Mouse (Mus musculus) lung, embryonic 16.5 days (tissue): Measurements from ENCODE around the gene Ncapg. TPM values are rescaled to one million over a fixed set of nuclear protein-coding genes. Genes with fewer than 3 reads are reported as not detected.
"Not testable (repeated sequence)": the region's sequence is repeated elsewhere in the genome, so short reads cannot be mapped to it uniquely, and the experiment has no call there.

ENCODE experiments used
- ATAC-seq: fragments of 200-750 bp; cut with Nextera tagmentation; 2 replicates; pipeline ENCODE4 v1.8.0; 2017; ENCODE audit warnings: low read depth, mild to moderate bottlenecking, moderate library complexity
- H3K27ac ChIP-seq: fragments of 300-500 bp; sonication (generic); 2 replicates; pipeline ENCODE4 v1.5.1; 2014; ENCODE audit warnings: mild to moderate bottlenecking, control low read depth, low read length
- H3K27me3 ChIP-seq: fragments of 300-500 bp; sonication (generic); 2 replicates; pipeline ENCODE4 v1.6.1; 2014; ENCODE audit warnings: low read depth, low read length, mixed read lengths; ENCODE audit not compliant: control insufficient read depth, insufficient read depth
- H3K36me3 ChIP-seq: fragments of 300-500 bp; sonication (generic); 2 replicates; pipeline ENCODE4 v1.6.1; 2014; ENCODE audit warnings: low read length; ENCODE audit not compliant: control insufficient read depth, insufficient read depth
- H3K4me1 ChIP-seq: fragments of 300-500 bp; sonication (generic); replicated peaks from 2 replicates; pipeline ENCODE4 v1.6.1; 2014; ENCODE audit warnings: low read length, mixed read lengths; ENCODE audit not compliant: control insufficient read depth, insufficient read depth
- H3K4me2 ChIP-seq: fragments of 300-500 bp; sonication (generic); 2 replicates; pipeline ENCODE4 v1.6.1; 2014; ENCODE audit warnings: low read depth, low read length, control low read depth
- H3K4me3 ChIP-seq: fragments of 300-500 bp; sonication (generic); 2 replicates; pipeline ENCODE4 v1.5.1; 2014; ENCODE audit warnings: mild to moderate bottlenecking, low read length, control low read depth
- H3K9ac ChIP-seq: fragments of 300-500 bp; sonication (generic); 2 replicates; pipeline ENCODE4 v1.6.1; 2014; ENCODE audit warnings: low read length, control low read depth
- H3K9me3 ChIP-seq: fragments of 300-500 bp; sonication (generic); 2 replicates; pipeline ENCODE4 v1.6.1; 2016; ENCODE audit warnings: low read length; ENCODE audit not compliant: control insufficient read depth
- WGBS: fragments of 180-500 bp; shearing (Covaris S2); extraction: QIAGEN DNeasy Blood & Tissue Kit; methylation state at CpG from one replicate; pipeline ENCODE4 v1.1.7; 2014; 5-methylcytosine and 5-hydroxymethylcytosine counted together
- polyA plus RNA-seq: library from polyadenylated mRNA; unstranded; fragments of >200 nt; fragmentation: Nextera tagmentation; extraction: Ambion mirVana; gene quantifications from 2 replicates; pipeline ENCODE4 v1.2.1, GENCODE M21; 2015

Ncapg gene
- polyA plus RNA-seq = 59.6 and 67.1 TPM in 2 replicates

DNA sequence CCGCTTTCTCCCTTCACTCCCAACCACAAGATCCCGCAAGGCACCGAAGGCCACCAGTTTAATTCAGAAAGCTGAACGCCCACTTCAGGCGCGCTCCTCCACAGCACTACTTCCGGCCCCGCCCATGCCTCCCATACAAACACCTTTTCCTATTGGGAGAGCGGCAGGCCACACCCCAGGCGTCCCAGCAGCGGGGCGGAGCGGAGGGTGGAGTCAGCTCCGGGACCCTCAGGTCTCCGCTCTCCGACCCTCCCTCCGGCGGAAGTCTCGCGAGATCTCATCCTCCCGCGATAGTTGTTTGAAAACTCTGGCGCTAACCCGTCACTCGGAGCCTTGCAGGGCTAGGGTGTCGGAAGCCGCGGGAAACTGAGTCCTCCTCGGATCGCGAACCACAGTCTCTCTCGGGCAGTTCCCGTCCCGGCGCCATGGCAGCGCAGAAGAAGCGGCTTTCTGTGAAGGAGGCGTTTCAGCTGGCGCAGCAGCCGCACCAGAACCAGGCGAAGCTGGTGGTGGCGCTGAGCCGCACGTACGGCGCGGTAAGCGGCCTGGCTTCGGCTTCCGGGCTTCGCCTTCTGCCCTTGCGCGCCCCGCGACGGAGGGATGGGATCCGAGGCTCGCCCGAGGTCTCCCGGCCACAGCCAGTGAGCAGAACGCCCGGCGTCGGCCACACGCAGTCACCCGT is at the start of gene Ncapg:
Gene Ncapg, plus strand, starts transcription at position 322 of the 682 bp plus-strand sequence.
- Histone ChIP-seq H3K27me3 (no peaks in the 10 kb centered on the region), H3K4me3 (peak within 1 kb of the TSS; percentile 57), H3K9me3 (no peaks in the 10 kb centered on the region), H3K36me3 (no peaks in the 10 kb centered on the region), H3K4me2 (peak within 1 kb of the TSS; percentile 80), H3K9ac (peak within 1 kb of the TSS; percentile 85), H3K4me1 (peaks cover 6% of the 10 kb centered on the region), H3K27ac (peak within 1 kb of the TSS; percentile 90)
- peak; percentile 100 for ATAC-seq
- whole genome bisulfite sequencing = 0% methylated on average over 66 of the region's 66 CpGs

DNA sequence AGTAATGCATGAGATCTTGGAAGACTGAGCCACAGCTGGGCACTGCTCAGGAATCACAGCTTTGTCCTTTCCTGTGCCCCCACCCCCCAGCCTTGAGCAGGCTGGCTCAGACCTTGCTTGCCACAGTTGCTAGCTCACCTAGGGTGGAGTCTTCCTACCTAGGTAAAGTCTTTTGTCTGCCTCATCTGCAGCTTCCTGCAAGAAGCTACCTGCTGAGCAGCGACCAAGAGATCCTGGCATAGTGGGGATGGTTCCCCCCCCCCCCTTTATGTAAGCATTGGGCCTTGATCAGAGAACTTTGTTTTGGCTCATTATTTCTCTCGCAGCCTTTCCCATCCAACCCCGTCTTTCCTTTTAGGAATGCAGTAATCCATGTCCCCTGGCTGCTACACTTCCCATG is 48.2 kb upstream of the Ncapg start:
- no peak for ATAC-seq
- no peaks in the 10 kb centered on the region for H3K27me3 ChIP-seq
- no peak overlapping the region for H3K4me3 ChIP-seq
- H3K9ac ChIP-seq = no peak overlapping the region
- H3K36me3 ChIP-seq = no peaks in the 10 kb centered on the region
- 52% methylated on average over 3 of the region's 3 CpGs for WGBS
- no peaks in the 10 kb centered on the region for H3K4me1 ChIP-seq
- H3K27ac ChIP-seq = no peak overlapping the region
- H3K9me3 ChIP-seq = peaks cover 6% of the 10 kb centered on the region; the same call in 1 of the 2 replicates
- H3K4me2 ChIP-seq = no peak overlapping the region

DNA sequence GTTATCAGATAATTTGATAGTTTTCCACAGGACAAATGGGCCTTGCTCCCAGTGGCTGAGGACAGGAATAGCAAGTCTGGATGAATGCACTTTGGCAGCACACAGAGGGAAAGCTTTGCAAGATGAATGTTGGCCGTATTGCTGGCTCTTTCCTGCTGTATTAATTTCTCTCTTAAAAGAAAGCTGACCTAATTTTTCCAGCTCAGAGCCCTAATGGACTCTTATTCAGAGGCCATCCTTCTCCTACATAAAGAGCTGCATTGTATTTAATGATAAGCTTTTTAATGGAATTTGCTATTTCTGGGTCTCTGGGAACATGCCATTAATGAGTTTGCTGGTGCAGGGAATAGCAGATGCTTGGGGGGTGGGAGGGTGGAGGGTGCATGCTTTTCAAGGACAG is 41.9 kb upstream of the Ncapg start:
- WGBS = 54% methylated on average over 1 of the region's 1 CpGs
- H3K4me3 ChIP-seq = no peak overlapping the region
- no peaks in the 10 kb centered on the region for H3K27me3 ChIP-seq
- H3K4me2 ChIP-seq = no peak overlapping the region
- no peak overlapping the region for H3K9ac ChIP-seq
- no peak for ATAC-seq
- no peaks in the 10 kb centered on the region for H3K4me1 ChIP-seq
- no peaks in the 10 kb centered on the region for H3K36me3 ChIP-seq
- no peak overlapping the region for H3K27ac ChIP-seq
- H3K9me3 ChIP-seq = peaks cover 3% of the 10 kb centered on the region; the same call in 1 of the 2 replicates

DNA sequence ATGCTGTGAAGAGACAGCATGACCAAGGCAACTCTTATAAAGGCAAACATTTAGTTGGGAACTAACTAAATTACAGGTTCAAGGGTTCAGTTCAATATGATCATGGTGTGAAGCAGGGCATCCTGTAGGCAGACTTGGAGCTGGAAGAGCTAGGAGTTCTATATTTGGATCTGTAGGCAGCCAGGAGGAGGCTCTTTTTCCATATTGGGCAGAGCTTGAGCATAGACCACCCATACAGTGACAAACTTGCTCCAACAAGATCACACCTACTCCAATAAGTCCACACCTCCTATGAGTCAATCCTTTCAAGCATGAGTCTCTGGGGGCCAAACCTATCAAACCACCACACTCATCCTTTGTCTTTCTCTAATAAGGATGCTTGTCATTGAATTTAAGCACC is 40.2 kb upstream of the Ncapg start:
- H3K27me3 ChIP-seq = no peaks in the 10 kb centered on the region
- H3K4me3 ChIP-seq = no peak overlapping the region
- peaks cover 3% of the 10 kb centered on the region; the same call in 1 of the 2 replicates for H3K9me3 ChIP-seq
- no peak overlapping the region for H3K4me2 ChIP-seq
- H3K9ac ChIP-seq = no peak overlapping the region
- H3K27ac ChIP-seq = no peak overlapping the region
- no peaks in the 10 kb centered on the region for H3K36me3 ChIP-seq
- H3K4me1 ChIP-seq = no peaks in the 10 kb centered on the region
- no peak for ATAC-seq

DNA sequence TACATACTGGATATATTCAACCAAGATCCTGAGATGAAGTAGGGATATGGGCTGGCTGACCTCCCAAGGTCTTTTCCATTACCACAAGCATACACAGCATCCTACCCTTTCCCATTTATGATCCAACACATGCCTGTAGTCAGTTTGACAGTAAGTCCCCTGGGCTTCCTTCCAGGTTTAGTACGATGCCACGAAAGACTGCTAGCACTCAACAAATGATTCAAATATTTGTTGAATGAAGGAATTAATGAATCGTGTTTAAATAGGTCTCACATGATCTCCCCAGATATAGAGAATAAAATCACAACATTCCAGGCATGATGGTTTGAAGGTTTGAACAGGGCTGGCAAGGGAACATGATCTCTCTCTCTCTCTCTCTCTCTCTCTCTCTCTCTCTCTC is 31.3 kb upstream of the Ncapg start:
- Histone ChIP-seq H3K9ac (no peak overlapping the region), H3K27ac (no peak overlapping the region), H3K36me3 (no peaks in the 10 kb centered on the region), H3K4me1 (peaks cover 9% of the 10 kb centered on the region), H3K9me3 (no peaks in the 10 kb centered on the region), H3K27me3 (peaks cover 4% of the 10 kb centered on the region), H3K4me2 (no peak overlapping the region), H3K4me3 (no peak overlapping the region)
- no peak for ATAC-seq
- WGBS = 22% methylated on average over 3 of the region's 3 CpGs

DNA sequence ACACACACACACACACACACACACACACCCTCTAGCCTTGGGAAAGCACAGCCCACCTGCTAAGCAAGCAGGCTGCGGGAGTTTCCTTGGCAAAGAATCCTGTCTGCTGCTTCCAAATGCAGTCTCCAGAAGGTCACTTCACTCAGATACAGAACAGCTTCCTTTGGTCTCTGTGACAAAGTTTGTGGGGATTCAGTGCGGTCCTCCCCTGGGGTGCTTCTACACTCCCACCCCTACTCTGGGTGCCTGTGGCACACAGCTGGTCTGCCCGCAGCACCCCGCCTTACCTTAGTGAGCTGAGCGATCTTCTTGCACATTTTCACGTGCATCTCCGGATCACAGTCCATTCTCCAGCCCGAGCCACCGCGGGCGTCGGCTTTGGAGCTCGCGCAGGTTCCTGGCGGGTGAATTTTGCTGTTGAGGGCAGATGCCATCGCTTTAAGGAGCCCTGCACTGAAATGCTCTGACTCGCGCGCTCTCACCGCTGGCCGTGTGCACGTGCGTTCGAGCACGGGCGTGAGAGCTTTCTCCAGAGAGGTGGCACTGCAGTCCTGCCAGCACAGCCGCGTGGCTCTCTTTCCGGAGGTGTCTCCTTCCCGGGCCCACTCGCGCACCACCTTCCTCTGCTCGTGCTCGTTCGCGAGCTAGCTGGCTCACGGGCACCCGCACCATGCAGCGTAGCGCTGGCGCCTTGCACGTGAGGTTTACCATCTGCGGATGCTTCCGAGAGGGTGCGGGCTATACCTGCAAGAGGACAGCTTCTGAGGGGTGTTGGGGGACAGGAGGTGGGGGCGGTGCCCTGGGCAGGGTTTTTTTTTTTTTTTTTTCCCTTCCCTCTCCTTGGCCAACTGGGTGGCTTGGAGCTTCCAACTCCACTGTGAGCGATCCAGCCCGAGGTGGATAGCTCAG is 30.7 kb upstream of the Ncapg start, which contains the start of gene Fam184b:
Gene Fam184b, minus strand, starts transcription at position 809 of the 909 bp plus-strand sequence.
- Histone ChIP-seq H3K4me1 (peaks cover 9% of the 10 kb centered on the region), H3K9ac (peak within 1 kb of the TSS; percentile 57), H3K4me2 (peak within 1 kb of the TSS; percentile 100), H3K9me3 (no peaks in the 10 kb centered on the region), H3K4me3 (peak within 1 kb of the TSS; percentile 57), H3K27ac (no peak within 1 kb of the TSS), H3K27me3 (peaks cover 4% of the 10 kb centered on the region), H3K36me3 (no peaks in the 10 kb centered on the region)
- ATAC-seq = peak; percentile 77
- under 1% methylated on average over 48 of the region's 48 CpGs for WGBS

DNA sequence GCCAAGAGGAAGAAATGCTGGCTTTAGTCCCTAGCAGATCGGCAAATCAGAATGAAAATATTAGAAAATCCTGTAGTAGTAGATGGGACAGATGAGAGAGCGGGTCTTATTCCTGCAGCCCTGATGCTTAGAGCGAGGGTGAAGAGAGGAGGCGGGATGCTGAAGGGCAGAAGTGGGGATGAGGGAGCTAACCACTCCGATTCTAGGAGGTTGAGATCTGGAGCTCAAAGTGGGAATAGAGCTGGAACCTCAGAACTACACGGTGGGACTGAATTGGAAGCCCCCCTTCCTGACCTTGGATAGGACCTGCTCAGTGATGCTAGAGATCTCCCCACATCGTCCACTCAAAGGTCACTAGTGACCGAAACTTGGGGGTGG is 30.0 kb upstream of the Ncapg start:
- H3K36me3 ChIP-seq = no peaks in the 10 kb centered on the region
- H3K4me3 ChIP-seq = peak overlapping the region; percentile 57
- peaks cover 9% of the 10 kb centered on the region for H3K4me1 ChIP-seq
- peak overlapping the region; percentile 100 for H3K4me2 ChIP-seq
- no peak overlapping the region for H3K27ac ChIP-seq
- peaks cover 4% of the 10 kb centered on the region for H3K27me3 ChIP-seq
- H3K9ac ChIP-seq = peak overlapping the region; percentile 57
- 2% methylated on average over 8 of the region's 8 CpGs for WGBS
- H3K9me3 ChIP-seq = no peaks in the 10 kb centered on the region
- ATAC-seq = peak; percentile 31; the same call in 1 of the 2 replicates

DNA sequence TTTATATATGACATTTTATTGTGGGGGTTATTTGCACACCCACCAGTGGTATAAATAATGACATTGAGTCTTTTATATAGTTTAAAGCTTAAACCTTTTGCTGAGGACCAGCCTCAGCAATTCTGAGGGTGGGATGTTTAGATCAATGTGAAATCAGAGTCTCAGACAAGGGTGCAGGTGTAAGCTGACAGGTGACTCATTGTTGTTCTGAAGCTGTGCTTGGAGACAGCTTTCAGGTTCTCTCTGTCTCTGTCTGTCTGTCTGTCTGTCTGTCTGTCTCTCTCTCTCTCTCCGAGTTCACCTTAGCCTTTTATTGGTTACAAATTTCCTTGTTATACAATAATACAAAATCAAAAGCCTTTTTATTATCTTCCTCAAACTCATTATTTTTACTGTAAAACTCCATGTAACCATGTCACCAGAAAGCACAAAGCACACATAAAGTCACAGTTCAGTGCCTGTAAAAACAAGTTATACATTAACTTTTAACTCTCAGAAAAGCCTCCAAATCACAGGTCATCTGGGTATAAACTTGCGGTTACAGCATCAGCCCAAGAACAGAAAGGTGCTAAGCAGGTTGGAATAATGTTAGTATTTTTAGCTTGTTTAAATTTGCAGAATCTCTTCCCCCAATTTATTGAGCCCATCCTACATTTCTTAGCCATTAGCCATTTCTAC is 18.6 kb upstream of the Ncapg start:
- H3K27me3 ChIP-seq = no peaks in the 10 kb centered on the region
- ATAC-seq = no peak
- no peak overlapping the region for H3K9ac ChIP-seq
- H3K4me1 ChIP-seq = no peaks in the 10 kb centered on the region
- no peak overlapping the region for H3K27ac ChIP-seq
- H3K4me3 ChIP-seq = no peak overlapping the region
- H3K4me2 ChIP-seq = no peak overlapping the region
- no peaks in the 10 kb centered on the region for H3K36me3 ChIP-seq
- no peaks in the 10 kb centered on the region for H3K9me3 ChIP-seq
- 88% methylated on average over 2 of the region's 2 CpGs for WGBS

DNA sequence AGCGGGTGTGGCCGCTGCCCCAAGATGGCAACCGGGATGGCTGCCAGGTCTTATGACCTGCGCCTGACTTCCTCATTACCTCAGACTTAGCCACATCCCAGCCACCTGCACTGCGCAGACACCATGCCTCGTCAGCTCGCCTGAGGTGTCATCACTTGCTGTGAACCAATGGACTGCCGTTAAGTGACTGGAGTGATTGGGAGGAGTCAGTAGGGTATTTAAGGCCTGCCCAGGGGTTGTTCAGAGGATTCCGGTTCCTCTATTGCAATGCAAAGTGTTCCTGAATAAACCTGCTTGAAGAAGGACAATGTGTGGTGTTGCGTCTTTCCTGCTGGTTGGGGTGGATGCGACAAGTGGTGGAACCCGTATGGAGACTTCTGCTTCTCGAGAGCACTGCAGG is 11.3 kb upstream of the Ncapg start:
- not testable (repeated sequence) for H3K4me3 ChIP-seq, H3K9ac ChIP-seq, H3K4me2 ChIP-seq, H3K27me3 ChIP-seq, H3K9me3 ChIP-seq, H3K36me3 ChIP-seq, H3K4me1 ChIP-seq, ATAC-seq, H3K27ac ChIP-seq
- WGBS = 95% methylated on average over 13 of the region's 13 CpGs
